Mouse (Mus musculus) left cerebral cortex, adult 11 months (tissue): ENCODE results near the gene Cfap43.

ENCODE experiments used
- DNase-seq: peaks from one replicate; pipeline ENCODE4 v3.0.0; 2022; ENCODE audit warnings: low spot score

Gene Cfap43

GRCm38 (mm10) chr19:47795009-47795728 lies 123.9 kb downstream of the Cfap43 start:
- peak; percentile 67 for DNase-seq

GRCm38 (mm10) chr19:47794331-47794730 lies 124.8 kb downstream of the Cfap43 start:
- DNase-seq = no peak

GRCm38 (mm10) chr19:47790316-47791020 lies 128.6 kb downstream of the Cfap43 start:
- no peak for DNase-seq

GRCm38 (mm10) chr19:47783898-47784297 lies 135.2 kb downstream of the Cfap43 start:
- DNase-seq = no peak

GRCm38 (mm10) chr19:47780972-47781371 lies 138.1 kb downstream of the Cfap43 start:
- no peak for DNase-seq

- DNase-seq = no peak
Measured at GRCm38 (mm10) chr19:47780145-47780544, 138.9 kb downstream of the Cfap43 start.

- no peak for DNase-seq
Measured at GRCm38 (mm10) chr19:47777847-47778246, 141.2 kb downstream of the Cfap43 start.

GRCm38 (mm10) chr19:47755625-47756024 lies 163.5 kb downstream of the Cfap43 start:
- no peak for DNase-seq

- no peak for DNase-seq
Measured at GRCm38 (mm10) chr19:47754931-47755330, 164.2 kb downstream of the Cfap43 start.

- no peak for DNase-seq
Measured at GRCm38 (mm10) chr19:47753921-47754320, 165.2 kb downstream of the Cfap43 start.

- no peak for DNase-seq
Measured at GRCm38 (mm10) chr19:47752456-47752855, 166.6 kb downstream of the Cfap43 start.

- DNase-seq = no peak
Measured at GRCm38 (mm10) chr19:47750391-47750790, 168.7 kb downstream of the Cfap43 start.

GRCm38 (mm10) chr19:47748950-47749349 lies 170.1 kb downstream of the Cfap43 start:
- no peak for DNase-seq

- DNase-seq = no peak
Measured at GRCm38 (mm10) chr19:47747072-47747471, 172.0 kb downstream of the Cfap43 start.

- no peak for DNase-seq
Measured at GRCm38 (mm10) chr19:47731931-47732330, 187.2 kb downstream of the Cfap43 start.

- DNase-seq = peak; percentile 99
Measured at GRCm38 (mm10) chr19:47731071-47731881, 187.8 kb downstream of the Cfap43 start, which contains the start of gene Sfr1. TSS of gene Sfr1 (plus strand) at chr19:47731682.

- peak; percentile 65 for DNase-seq
Measured at GRCm38 (mm10) chr19:47730691-47731070, 188.4 kb downstream of the Cfap43 start.

GRCm38 (mm10) chr19:47725643-47726140 lies 193.4 kb downstream of the Cfap43 start:
- no peak for DNase-seq

- no peak for DNase-seq
Measured at GRCm38 (mm10) chr19:47724903-47725302, 194.2 kb downstream of the Cfap43 start.

GRCm38 (mm10) chr19:47722471-47722870 lies 196.6 kb downstream of the Cfap43 start:
- no peak for DNase-seq

- no peak for DNase-seq
Measured at GRCm38 (mm10) chr19:47719147-47719546, 199.9 kb downstream of the Cfap43 start.

- no peak for DNase-seq
Measured at GRCm38 (mm10) chr19:47716144-47716543, 202.9 kb downstream of the Cfap43 start.
